In the genomic region with DNA sequence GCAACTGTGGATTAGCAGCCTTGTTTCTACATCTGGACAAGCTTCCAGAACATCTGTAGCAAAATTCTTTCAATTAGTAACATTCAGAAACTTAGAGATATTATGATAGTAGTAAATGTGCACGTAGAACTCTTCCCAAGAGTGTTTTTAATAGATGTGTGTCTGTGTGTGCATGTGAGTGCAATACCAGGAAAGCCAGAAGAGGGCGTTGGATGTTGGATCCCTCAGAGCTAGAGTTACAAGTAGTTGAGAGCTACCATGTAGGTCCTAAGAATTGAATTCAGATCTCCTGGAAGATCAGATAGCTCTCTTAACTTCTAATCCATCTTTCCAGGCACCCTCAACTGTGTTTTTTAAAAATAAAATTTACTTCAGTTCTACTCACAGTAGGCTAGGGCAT, we compare ENCODE assay signal across 13 mouse cellular contexts. TPM values are rescaled to one million over a fixed set of nuclear protein-coding genes. Genes with fewer than 3 reads are reported as not detected.
DNase-seq lines count a peak whose midpoint lies in the region; TF ChIP-seq lines count a peak whose summit lies in the region.
"Had no signal": no experiment of that assay in that cellular context is flagged by ENCODE, and none has a peak within 500 bp of the region (broad histone marks: within the 10 kb centered on the region; RNA-seq: fewer than 3 reads in every experiment).

No protein-coding gene starts in this region.

- no peaks in the 10 kb centered on the region for H3K9me3 ChIP-seq in E14TG2a.4 (ENCODE audit: low read length)
- H3K9me3 ChIP-seq: embryonic facial prominence, embryonic 12.5 days; intestine, embryonic 15.5 days had no signal

- H3K36me3 ChIP-seq in E14TG2a.4 (ENCODE audit: insufficient read depth, low read length): peaks cover 24% of the 10 kb centered on the region
- H3K36me3 ChIP-seq: embryonic facial prominence, embryonic 12.5 days; intestine, embryonic 15.5 days had no signal

- peak; percentile 23 for TF ChIP-seq CTCF in left cerebral cortex, adult 2 months (IDR thresholded peaks at IDR 0.05)
- TF ChIP-seq CTCF in E14TG2a.4 (conservative IDR thresholded peaks at IDR 0.05; ENCODE audit: low read length): peak; percentile 38

- no peaks in the 10 kb centered on the region for H3K27me3 ChIP-seq in E14TG2a.4 (ENCODE audit: insufficient read depth, low read length)
- H3K27me3 ChIP-seq: embryonic facial prominence, embryonic 12.5 days; intestine, embryonic 15.5 days had no signal

- intact Hi-C loops in left cerebral cortex, adult 2 months (cut with DNase I): no loop called here
- intact Hi-C loops in left cerebral cortex, postnatal 4 days (cut with DNase I): loop anchor here (10.0 kb wide), 1 partner anchor 472 kb away; no protein-coding TSS in a partner anchor

- H3K4me3 ChIP-seq in left cerebral cortex, adult 2 months: no peak overlapping the region
- no peak overlapping the region for H3K4me3 ChIP-seq in E14TG2a.4 (replicated peaks; ENCODE audit: low read length)
- H3K4me3 ChIP-seq: embryonic facial prominence, embryonic 12.5 days; intestine, embryonic 15.5 days had no signal

- no peak for DNase-seq in left cerebral cortex, adult 2 months (ENCODE audit: extremely low spot score in 1 of 2, low spot score in 2 of 2)
- no peak for DNase-seq in left cerebral cortex, postnatal 4 days
- peak; percentile 40 for DNase-seq in A20 (ENCODE audit: low read depth, low spot score)
- peak; percentile 30 for DNase-seq in c-Kit-positive CD71-positive TER-119-negative erythroid progenitor cells, embryonic 14.5 days (ENCODE audit: low read depth)
- DNase-seq in left cerebral cortex, adult 9 months (ENCODE audit: low spot score in 2 of 2): no peak
- DNase-seq in spleen, adult 12 weeks (ENCODE audit: low spot score): no peak
- DNase-seq: adrenal gland, postnatal 14 days; heart, adult 18-20 months; lung, postnatal 10 days; right cerebral cortex, postnatal 14 days had no signal

- peaks cover 51% of the 10 kb centered on the region for H3K4me1 ChIP-seq in E14TG2a.4 (replicated peaks; ENCODE audit: low read depth, low read length)

- H3K27ac ChIP-seq in left cerebral cortex, adult 2 months: no peak overlapping the region
- H3K27ac ChIP-seq: embryonic facial prominence, embryonic 12.5 days; intestine, embryonic 15.5 days had no signal

RNA-seq across cellular contexts. Expression of a gene that starts 4.1 kb away (rescaled TPM):
- total RNA-seq in left cerebral cortex, adult 2 months (2021): 10 to 100 TPM; 52.8 to 54.2 TPM
- total RNA-seq in left cerebral cortex, postnatal 4 days (2021): 10 to 100 TPM; 46.5 to 47.2 TPM

RNA-seq across cellular contexts. Expression of a gene that starts 4.3 kb away (rescaled TPM):
- total RNA-seq in left cerebral cortex, adult 2 months (2021): not detected
- under 1 TPM in 1 of 2 experiments, not detected in 1; 0.16 TPM for total RNA-seq in left cerebral cortex, postnatal 4 days (2021)
- total RNA-seq: heart, adult 18-20 months had no signal

Comparison
In these comparisons a context has a peak if more than half of its experiments do, and no peak if none do; other contexts are left out.
1. DNase-seq: peak in A20 (single experiment) and c-Kit-positive CD71-positive TER-119-negative erythroid progenitor cells, embryonic 14.5 days (single experiment); none in left cerebral cortex, adult 2 months (0 of 2), left cerebral cortex, postnatal 4 days (single experiment), left cerebral cortex, adult 9 months (0 of 2) and spleen, adult 12 weeks (single experiment).